Mouse (Mus musculus): ENCODE measurements around the gene Insl3.
"Not testable (repeated sequence)": the region's sequence is repeated elsewhere in the genome, so short reads cannot be mapped to it uniquely, and the experiment has no call there.

The Insl3 gene

GRCm38 (mm10) chr8:71709800-71710446 is 20.9 kb downstream of the Insl3 start:
- DNase-seq, result peak; percentile 97

GRCm38 (mm10) chr8:71711574-71711973 is 22.6 kb downstream of the Insl3 start:
- DNase-seq, result no peak

DNA sequence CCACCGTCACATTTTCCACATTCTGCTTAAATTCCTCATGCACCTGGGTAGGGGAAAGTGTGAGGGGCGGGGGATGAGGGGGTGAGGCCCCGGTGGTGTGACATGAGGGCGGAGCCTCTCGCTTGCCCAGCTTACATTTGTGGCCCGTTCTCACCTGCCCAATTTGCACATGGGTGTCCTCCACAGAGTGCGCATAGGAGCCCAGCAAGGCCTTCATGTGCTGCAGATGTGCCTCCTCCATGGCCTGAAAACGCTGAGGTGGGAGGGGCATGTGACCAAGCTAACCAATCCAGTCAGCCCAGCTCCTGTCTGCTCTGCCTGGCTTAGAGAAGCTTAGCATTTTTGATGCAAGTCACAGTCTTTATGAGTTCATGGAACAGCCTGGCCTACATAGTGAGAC is 26.5 kb downstream of the Insl3 start:
- no peak for DNase-seq

DNA sequence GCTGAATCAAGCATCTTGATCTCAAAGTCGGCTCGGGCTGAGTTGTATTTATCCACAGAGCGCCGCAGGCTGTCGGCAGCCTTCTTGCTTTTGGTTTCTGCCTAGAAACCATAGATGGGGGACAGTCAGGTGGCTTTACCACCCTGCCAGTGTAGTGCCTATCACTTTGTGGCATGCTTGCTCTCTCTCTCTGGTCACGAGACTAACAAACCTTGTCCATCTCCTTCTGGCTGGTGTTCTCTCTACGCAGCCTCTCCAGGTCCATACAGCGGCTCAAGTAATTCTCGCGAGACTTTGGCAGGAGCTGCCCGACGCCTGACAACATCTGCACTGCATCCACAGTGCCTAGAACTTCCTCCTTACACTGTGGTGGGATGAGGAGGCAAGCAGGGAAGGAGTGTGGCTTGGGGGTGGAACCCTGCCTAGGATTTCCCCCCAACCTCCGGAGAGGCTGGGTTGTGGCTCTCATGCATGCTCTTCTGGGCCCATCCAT is 27.6 kb downstream of the Insl3 start:
- no peak for DNase-seq

DNA sequence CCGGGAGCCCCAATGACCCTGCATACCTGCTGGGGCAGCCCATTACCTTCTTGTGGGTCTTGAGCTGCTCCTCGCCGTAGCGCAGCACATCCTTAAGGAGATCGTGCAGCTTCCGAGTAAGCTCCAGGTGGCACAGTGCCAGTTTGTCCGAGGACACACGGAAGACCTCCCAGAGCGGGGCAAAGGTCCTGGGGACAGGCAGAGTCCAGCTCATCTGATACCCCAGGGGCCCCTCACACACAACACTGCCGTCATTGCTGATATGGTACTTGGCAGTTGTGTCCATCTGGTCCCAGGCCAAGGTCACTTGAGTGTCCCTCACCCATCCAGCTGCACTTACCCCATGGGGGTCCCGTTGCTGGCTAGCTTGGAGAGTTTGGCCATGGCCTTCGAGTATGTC is 28.1 kb downstream of the Insl3 start:
- DNase-seq, result peak; percentile 16

DNA sequence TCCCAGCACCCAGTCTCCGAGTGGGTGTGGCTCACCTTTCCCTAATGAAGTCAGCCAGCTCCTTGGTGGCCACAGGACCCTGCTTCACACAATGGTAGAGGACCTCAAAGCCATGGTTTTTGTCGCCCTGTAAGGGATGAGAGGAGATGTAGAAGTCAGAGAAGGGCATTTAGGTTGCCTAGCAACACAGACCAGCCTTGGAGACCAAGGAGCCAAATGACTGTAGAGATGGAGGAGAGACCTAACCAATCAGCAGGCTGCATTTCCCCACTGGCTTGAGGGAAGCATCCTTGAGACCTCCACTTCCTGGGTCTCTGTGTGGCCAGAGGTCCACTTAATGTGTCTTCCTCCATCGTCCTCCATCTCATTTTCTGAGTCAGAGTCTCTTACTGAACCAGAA is 29.2 kb downstream of the Insl3 start:
- no peak for DNase-seq

DNA sequence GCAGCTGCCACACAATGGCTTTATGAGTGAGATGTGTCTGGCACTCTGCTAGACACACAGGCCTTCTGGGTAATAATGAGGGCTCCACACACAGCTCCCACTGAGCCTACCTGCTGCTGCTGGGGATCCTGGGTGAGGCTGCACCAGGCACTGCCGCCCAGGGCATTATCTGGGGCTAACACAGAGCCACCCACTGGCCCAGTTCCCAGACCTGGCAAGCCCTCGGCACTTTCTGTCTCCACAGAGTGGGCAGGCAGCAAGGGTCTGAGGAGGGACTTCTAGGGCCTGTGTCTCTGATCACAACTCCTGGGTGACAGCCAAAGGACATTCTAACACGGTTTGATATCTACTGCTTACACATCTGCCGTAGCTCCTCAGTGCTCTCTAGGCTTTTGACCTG is 30.2 kb downstream of the Insl3 start:
- DNase-seq, result peak; percentile 35

- DNase-seq, result no peak
Observed at GRCm38 (mm10) chr8:71719928-71720457, 31.0 kb downstream of the Insl3 start.

- DNase-seq, result peak; percentile 26
Observed at GRCm38 (mm10) chr8:71723047-71723551, 34.1 kb downstream of the Insl3 start.

GRCm38 (mm10) chr8:71724389-71724788 is 35.4 kb downstream of the Insl3 start:
- peak; percentile 60 for DNase-seq

DNA sequence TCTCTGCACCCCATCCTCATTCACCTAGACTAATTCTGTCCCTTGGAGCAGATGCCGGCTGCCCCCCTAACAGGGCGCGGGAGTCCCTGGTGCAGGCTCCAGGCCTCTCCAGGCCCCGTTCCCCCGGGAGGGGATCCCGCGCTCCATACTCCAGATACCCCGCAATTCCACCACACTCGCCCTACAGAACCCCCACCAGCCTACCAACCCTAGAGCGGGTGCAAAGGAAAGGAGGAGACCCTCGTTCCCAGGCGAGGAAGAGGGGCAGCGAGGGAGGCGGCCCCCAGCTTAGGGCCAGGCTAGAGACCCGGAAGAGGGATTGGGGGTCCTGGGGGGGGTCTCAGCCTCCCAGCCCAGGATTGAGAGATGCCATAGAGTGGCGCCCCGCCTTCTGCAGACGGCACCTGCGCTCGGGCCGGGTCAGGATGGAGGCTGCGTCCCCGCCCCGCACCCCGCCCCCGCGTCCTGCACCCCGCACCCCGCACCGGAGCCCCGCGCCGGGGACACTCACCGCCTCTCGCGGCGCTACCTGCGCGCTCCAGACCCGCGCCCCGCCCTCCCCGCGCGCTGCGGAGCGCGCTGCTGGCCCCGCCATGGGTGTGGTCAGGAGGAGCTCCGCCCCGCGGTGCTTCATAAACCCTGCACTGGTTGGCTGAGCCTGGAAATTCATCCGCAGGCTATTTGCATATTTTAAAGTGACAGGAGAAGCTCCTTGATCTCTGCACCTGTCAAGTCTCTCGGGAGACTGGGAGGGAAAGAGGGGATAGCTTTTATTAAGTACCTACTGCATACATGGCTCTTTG is 36.3 kb downstream of the Insl3 start, which contains the start of gene Fcho1:
TSS of gene Fcho1 (minus strand) at position 595 of the 803 bp plus-strand sequence.
- DNase-seq, result peak; percentile 93

DNA sequence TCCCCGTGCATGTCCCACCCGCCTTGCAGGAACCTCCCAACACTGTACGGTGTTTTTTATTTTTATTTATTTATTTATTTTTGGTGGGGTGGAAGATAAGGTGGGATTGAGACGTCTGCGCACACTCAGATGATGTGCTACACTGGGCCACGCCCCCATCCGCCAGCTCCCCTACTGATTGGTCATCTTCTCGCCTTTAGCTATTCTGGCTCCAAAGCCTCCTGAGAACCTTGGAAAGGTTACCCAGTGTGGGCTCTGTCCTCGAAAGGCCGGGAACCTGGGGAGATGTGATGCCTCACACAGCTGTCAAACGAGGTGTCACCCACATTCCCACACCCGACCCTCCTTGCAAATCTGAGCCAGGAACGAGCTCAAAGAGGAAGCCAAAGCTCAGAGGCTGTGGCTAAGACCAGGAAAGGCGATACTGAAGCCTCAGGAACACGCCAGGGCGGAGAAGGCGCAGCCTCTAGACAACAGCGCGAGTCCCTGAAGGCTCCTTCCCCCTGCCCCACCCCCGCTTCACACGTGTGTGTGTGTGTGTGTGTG is 39.3 kb downstream of the Insl3 start:
- DNase-seq, result peak; percentile 83

- peak; percentile 53 for DNase-seq
Observed at GRCm38 (mm10) chr8:71728826-71729620, 40.0 kb downstream of the Insl3 start.

DNA sequence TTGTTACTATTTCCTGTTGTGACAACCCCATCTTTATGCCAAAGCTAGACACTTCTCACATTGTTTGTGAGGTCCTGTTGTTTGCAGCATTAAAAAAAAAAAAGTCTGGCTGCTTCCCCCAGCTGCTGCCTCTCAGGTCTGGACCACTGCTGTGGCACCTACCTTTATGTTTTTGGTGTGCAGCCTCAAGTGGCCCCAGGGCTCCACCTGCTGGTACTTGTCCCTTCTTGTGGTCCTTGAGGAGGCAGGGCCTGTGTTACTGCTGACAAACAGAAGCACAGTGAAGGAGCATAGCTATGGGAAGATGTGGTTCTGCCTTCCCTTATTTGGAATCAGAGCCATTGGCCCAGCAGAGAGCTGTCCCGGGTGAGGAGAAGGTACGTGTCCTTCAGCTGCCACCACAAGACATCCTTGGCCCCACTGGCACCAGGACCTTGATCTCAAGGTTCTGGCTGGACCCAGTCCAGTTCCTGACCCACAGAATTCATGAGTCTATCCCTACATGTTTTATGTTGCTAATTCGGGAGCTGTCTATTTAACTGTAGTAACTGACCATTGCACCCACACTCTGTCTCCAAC is 42.7 kb downstream of the Insl3 start:
- DNase-seq, result peak; percentile 80

DNA sequence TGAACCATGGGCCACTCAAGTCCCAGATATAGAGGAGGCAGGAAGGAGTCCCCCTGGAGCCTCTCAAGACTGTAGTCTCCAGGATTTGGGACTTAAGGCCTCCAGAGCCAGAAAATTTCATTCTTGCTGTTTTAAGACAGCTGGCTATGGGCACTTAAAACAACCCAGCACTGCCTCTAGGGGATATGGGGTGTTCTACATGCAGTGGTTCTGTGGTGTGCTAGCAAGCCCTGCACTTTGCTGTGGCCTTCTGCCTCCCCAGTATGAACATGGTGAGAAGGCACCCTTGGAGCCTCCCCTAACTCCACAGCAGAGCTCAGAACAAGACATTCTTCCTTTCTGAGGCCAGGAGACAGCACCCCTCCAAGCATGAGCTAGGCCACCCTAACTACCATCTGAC is 49.3 kb downstream of the Insl3 start:
- DNase-seq, result not testable (repeated sequence)
